Mouse (Mus musculus): ENCODE results near the gene Morc2a. TPM values are rescaled to one million over a fixed set of nuclear protein-coding genes. Genes with fewer than 3 reads are reported as not detected.

Morc2a gene
- polyA plus RNA-seq, 1 experiment from 2014 or later: 50.5 TPM

- no peak for ATAC-seq (ENCODE audit: insufficient number of reproducible peaks, insufficient read depth, low FRiP score, low TSS enrichment, low read depth)
- Histone ChIP-seq H3K27me3 (no peaks in the 10 kb centered on the region), H3K9me3 (peaks cover 17% of the 10 kb centered on the region), H3K9ac (replicated peaks) (no peak overlapping the region), H3K4me3 (replicated peaks) (peak overlapping the region; percentile 79), H3K4me1 (replicated peaks) (peaks cover 16% of the 10 kb centered on the region), H3K4me2 (peak overlapping the region; percentile 68), H3K27ac (no peak overlapping the region), H3K36me3 (peaks cover 48% of the 10 kb centered on the region)
- WGBS: 92% methylated on average over 6 of the region's 6 CpGs
Observed at GRCm38 (mm10) chr11:3650141-3650540, 1.1 kb downstream of the Morc2a start.

GRCm38 (mm10) chr11:3661964-3662363, 13.0 kb downstream of the Morc2a start:
- no peak overlapping the region for H3K27ac ChIP-seq
- H3K4me1 ChIP-seq (replicated peaks): no peaks in the 10 kb centered on the region
- 88% methylated on average over 2 of the region's 2 CpGs for WGBS
- H3K36me3 ChIP-seq: peaks cover 56% of the 10 kb centered on the region
- H3K4me3 ChIP-seq (replicated peaks): no peak overlapping the region
- no peaks in the 10 kb centered on the region for H3K27me3 ChIP-seq
- H3K9me3 ChIP-seq: no peaks in the 10 kb centered on the region
- no peak for ATAC-seq (ENCODE audit: insufficient number of reproducible peaks, insufficient read depth, low FRiP score, low TSS enrichment, low read depth)
- no peak overlapping the region for H3K9ac ChIP-seq (replicated peaks)
- no peak overlapping the region for H3K4me2 ChIP-seq

DNA sequence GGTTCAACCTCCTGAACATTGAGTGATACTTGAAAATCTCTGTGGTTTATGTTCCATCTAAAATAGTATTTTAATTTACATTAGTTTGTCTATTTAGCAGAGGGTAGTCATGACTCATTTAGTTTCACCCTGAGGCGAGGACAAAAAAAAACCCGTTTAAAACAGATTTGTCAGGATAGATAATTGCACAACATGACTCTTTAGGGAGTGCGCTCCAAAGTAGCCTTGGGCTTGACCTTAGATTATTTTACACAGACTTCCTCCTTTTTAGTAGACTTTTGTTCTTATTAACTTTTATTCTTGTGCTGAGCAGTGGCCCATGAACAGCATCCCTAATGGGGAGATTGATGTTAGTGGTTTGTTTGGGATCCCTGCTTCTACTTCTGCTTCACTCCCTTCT, 18.5 kb downstream of the Morc2a start:
- ATAC-seq (ENCODE audit: insufficient number of reproducible peaks, insufficient read depth, low FRiP score, low TSS enrichment, low read depth): no peak

DNA sequence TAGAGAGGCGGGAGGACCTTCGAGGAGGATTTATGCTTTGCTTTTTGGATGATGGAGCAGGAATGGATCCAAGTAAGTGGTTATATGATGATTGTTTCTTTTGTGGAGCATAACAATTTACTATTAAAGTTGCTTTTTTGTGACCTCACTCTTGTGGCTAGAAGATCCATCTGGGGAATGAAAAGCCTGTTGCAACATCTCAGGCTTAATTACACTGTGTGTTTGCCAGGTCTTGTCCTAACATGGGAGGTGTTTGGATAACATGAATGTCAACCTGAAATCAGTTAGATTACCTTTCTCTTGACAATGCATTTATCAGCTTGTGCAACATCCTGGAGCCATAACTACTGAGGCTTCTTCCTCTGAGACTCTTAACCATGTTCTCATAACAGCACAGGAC, 19.8 kb downstream of the Morc2a start:
- Histone ChIP-seq H3K27me3 (no peaks in the 10 kb centered on the region), H3K36me3 (peaks cover 87% of the 10 kb centered on the region), H3K4me3 (replicated peaks) (no peak overlapping the region), H3K9me3 (no peaks in the 10 kb centered on the region), H3K9ac (replicated peaks) (no peak overlapping the region), H3K27ac (no peak overlapping the region), H3K4me2 (no peak overlapping the region), H3K4me1 (replicated peaks) (no peaks in the 10 kb centered on the region)
- no peak for ATAC-seq (ENCODE audit: insufficient number of reproducible peaks, insufficient read depth, low FRiP score, low TSS enrichment, low read depth)
- 94% methylated on average over 2 of the region's 2 CpGs for WGBS

More for the DNA sequence above, 18.5 kb downstream of the Morc2a start:
- H3K4me1 ChIP-seq (replicated peaks): no peaks in the 10 kb centered on the region
- 88% methylated on average over 3 of the region's 3 CpGs for WGBS
- H3K36me3 ChIP-seq: peaks cover 83% of the 10 kb centered on the region
- no peaks in the 10 kb centered on the region for H3K9me3 ChIP-seq
- H3K9ac ChIP-seq (replicated peaks): no peak overlapping the region
- H3K4me2 ChIP-seq: no peak overlapping the region
- H3K27ac ChIP-seq: no peak overlapping the region
- no peak overlapping the region for H3K4me3 ChIP-seq (replicated peaks)
- H3K27me3 ChIP-seq: no peaks in the 10 kb centered on the region

DNA sequence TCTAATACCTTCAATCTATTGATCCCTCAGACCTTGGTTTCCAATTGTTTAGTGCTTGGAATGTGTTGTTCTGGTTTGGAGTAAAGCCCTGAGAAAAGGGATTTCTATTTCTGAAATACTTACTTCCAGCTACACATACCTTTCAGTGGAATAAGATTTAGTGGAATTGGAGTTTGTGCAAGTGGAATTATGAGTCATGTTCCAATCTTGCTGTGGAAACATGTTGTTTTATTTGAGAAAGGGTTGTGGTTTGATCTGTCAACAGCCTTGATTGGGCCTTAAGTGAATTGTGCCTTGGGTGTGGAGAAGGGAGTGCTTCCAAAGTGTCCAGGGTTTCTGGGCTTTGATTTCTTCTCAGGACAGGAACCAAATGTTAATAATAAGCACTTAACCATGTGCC, 20.9 kb downstream of the Morc2a start:
- H3K9me3 ChIP-seq: no peaks in the 10 kb centered on the region
- no peaks in the 10 kb centered on the region for H3K27me3 ChIP-seq
- peaks cover 87% of the 10 kb centered on the region for H3K36me3 ChIP-seq
- no peak overlapping the region for H3K4me3 ChIP-seq (replicated peaks)
- H3K4me1 ChIP-seq (replicated peaks): no peaks in the 10 kb centered on the region
- H3K9ac ChIP-seq (replicated peaks): no peak overlapping the region
- ATAC-seq (ENCODE audit: insufficient number of reproducible peaks, insufficient read depth, low FRiP score, low TSS enrichment, low read depth): no peak
- no peak overlapping the region for H3K4me2 ChIP-seq
- no peak overlapping the region for H3K27ac ChIP-seq

- WGBS: 92% methylated on average over 1 of the region's 1 CpGs
- H3K9me3 ChIP-seq: no peaks in the 10 kb centered on the region
Observed at GRCm38 (mm10) chr11:3671000-3671628, 22.1 kb downstream of the Morc2a start.

DNA sequence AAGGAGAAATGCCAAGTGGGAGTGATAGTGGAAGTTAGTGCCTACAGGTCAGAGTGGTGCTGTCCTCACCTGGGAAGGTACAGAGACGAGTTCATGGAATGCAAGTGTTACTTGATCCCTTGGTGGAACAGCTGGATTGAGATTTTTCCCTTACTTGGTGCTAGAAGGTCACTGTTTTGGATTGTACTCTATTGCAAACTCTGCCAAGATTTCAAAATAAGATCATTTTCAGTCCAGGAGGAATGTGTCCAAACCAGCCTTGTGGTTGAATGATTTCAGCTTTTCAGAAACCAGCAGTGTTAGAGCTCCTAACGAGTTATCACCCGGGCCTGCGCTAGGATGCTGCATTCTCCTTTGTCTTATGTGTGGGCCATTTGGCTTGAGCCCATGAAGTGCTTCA, 25.6 kb downstream of the Morc2a start:
- WGBS: 87% methylated on average over 4 of the region's 4 CpGs
- Histone ChIP-seq H3K27me3 (no peaks in the 10 kb centered on the region), H3K4me1 (replicated peaks) (no peaks in the 10 kb centered on the region), H3K27ac (no peak overlapping the region), H3K4me3 (replicated peaks) (no peak overlapping the region), H3K4me2 (no peak overlapping the region), H3K9ac (replicated peaks) (no peak overlapping the region), H3K36me3 (peaks cover 96% of the 10 kb centered on the region), H3K9me3 (no peaks in the 10 kb centered on the region)
- ATAC-seq (ENCODE audit: insufficient number of reproducible peaks, insufficient read depth, low FRiP score, low TSS enrichment, low read depth): no peak

More at GRCm38 (mm10) chr11:3671000-3671628, 22.1 kb downstream of the Morc2a start:
- Histone ChIP-seq H3K4me3 (replicated peaks) (no peak overlapping the region), H3K4me2 (no peak overlapping the region), H3K27me3 (no peaks in the 10 kb centered on the region), H3K27ac (no peak overlapping the region), H3K9ac (replicated peaks) (no peak overlapping the region), H3K36me3 (peaks cover 96% of the 10 kb centered on the region), H3K4me1 (replicated peaks) (no peaks in the 10 kb centered on the region)
- no peak for ATAC-seq (ENCODE audit: insufficient number of reproducible peaks, insufficient read depth, low FRiP score, low TSS enrichment, low read depth)

GRCm38 (mm10) chr11:3676423-3676822, 27.4 kb downstream of the Morc2a start:
- Histone ChIP-seq H3K4me3 (replicated peaks) (no peak overlapping the region), H3K4me1 (replicated peaks) (no peaks in the 10 kb centered on the region), H3K9ac (replicated peaks) (no peak overlapping the region), H3K27ac (no peak overlapping the region), H3K27me3 (no peaks in the 10 kb centered on the region), H3K4me2 (no peak overlapping the region), H3K9me3 (no peaks in the 10 kb centered on the region), H3K36me3 (peaks cover 98% of the 10 kb centered on the region)
- 85% methylated on average over 5 of the region's 5 CpGs for WGBS
- ATAC-seq (ENCODE audit: insufficient number of reproducible peaks, insufficient read depth, low FRiP score, low TSS enrichment, low read depth): no peak

- Histone ChIP-seq H3K9me3 (no peaks in the 10 kb centered on the region), H3K4me2 (no peak overlapping the region), H3K4me1 (replicated peaks) (no peaks in the 10 kb centered on the region), H3K27me3 (no peaks in the 10 kb centered on the region), H3K9ac (replicated peaks) (no peak overlapping the region), H3K4me3 (replicated peaks) (no peak overlapping the region), H3K36me3 (peaks cover 98% of the 10 kb centered on the region), H3K27ac (no peak overlapping the region)
- 88% methylated on average over 6 of the region's 6 CpGs for WGBS
- ATAC-seq (ENCODE audit: insufficient number of reproducible peaks, insufficient read depth, low FRiP score, low TSS enrichment, low read depth): no peak
Observed at GRCm38 (mm10) chr11:3677204-3677603, 28.2 kb downstream of the Morc2a start.

DNA sequence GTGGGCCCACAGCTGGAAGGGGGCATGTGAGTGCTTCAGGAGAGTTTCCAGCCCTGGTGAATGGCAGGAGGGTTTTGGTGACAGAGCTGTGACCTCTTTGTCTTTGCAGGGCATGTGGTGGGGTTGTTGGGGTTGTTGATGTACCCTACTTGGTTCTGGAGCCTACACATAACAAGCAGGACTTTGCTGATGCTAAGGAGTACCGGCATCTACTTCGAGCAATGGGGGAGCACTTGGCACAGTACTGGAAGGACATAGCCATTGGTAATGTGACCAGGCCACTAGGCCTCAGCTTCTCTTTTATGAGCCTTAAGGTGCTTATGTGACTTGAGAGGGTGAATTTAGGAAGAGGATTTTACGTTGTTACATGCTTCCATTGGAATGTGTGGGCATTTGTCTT, 30.8 kb downstream of the Morc2a start:
- H3K36me3 ChIP-seq: peaks cover 95% of the 10 kb centered on the region
- H3K4me2 ChIP-seq: no peak overlapping the region
- 96% methylated on average over 3 of the region's 3 CpGs for WGBS
- no peak for ATAC-seq (ENCODE audit: insufficient number of reproducible peaks, insufficient read depth, low FRiP score, low TSS enrichment, low read depth)
- no peaks in the 10 kb centered on the region for H3K4me1 ChIP-seq (replicated peaks)
- H3K4me3 ChIP-seq (replicated peaks): no peak overlapping the region
- H3K27me3 ChIP-seq: no peaks in the 10 kb centered on the region
- H3K27ac ChIP-seq: no peak overlapping the region
- no peaks in the 10 kb centered on the region for H3K9me3 ChIP-seq
- H3K9ac ChIP-seq (replicated peaks): no peak overlapping the region

GRCm38 (mm10) chr11:3683696-3684095, 34.7 kb downstream of the Morc2a start:
- no peaks in the 10 kb centered on the region for H3K9me3 ChIP-seq
- H3K27me3 ChIP-seq: no peaks in the 10 kb centered on the region
- H3K4me1 ChIP-seq (replicated peaks): no peaks in the 10 kb centered on the region
- no peak overlapping the region for H3K9ac ChIP-seq (replicated peaks)
- peaks cover 94% of the 10 kb centered on the region for H3K36me3 ChIP-seq
- ATAC-seq (ENCODE audit: insufficient number of reproducible peaks, insufficient read depth, low FRiP score, low TSS enrichment, low read depth): no peak
- H3K4me2 ChIP-seq: no peak overlapping the region
- H3K27ac ChIP-seq: no peak overlapping the region
- 94% methylated on average over 11 of the region's 11 CpGs for WGBS
- no peak overlapping the region for H3K4me3 ChIP-seq (replicated peaks)

GRCm38 (mm10) chr11:3684232-3684631, 35.2 kb downstream of the Morc2a start:
- no peak for ATAC-seq (ENCODE audit: insufficient number of reproducible peaks, insufficient read depth, low FRiP score, low TSS enrichment, low read depth)
- Histone ChIP-seq H3K27me3 (no peaks in the 10 kb centered on the region), H3K4me2 (no peak overlapping the region), H3K4me3 (replicated peaks) (no peak overlapping the region), H3K27ac (no peak overlapping the region), H3K9me3 (no peaks in the 10 kb centered on the region), H3K9ac (replicated peaks) (no peak overlapping the region), H3K4me1 (replicated peaks) (no peaks in the 10 kb centered on the region), H3K36me3 (peaks cover 95% of the 10 kb centered on the region)
- 86% methylated on average over 1 of the region's 1 CpGs for WGBS
